Mouse (Mus musculus): Measurements from ENCODE around the gene Krt75.

Krt75 gene

GRCm38 (mm10) chr15:101573796-101574345 is at the start of gene Krt75:
Gene Krt75, minus strand, starts transcription at chr15:101573904.
- no peak for DNase-seq (ENCODE audit: low read depth)

- peak; percentile 11 for DNase-seq (ENCODE audit: low read depth)
Measured at GRCm38 (mm10) chr15:101599123-101599522, 25.4 kb upstream of the Krt75 start.

- no peak for DNase-seq (ENCODE audit: low read depth)
Measured at GRCm38 (mm10) chr15:101588216-101588615, 14.5 kb upstream of the Krt75 start.

- DNase-seq (ENCODE audit: low read depth), result no peak
Measured at GRCm38 (mm10) chr15:101584456-101584855, 10.8 kb upstream of the Krt75 start.

- DNase-seq (ENCODE audit: low read depth), result no peak
Measured at GRCm38 (mm10) chr15:101583211-101583965, 9.7 kb upstream of the Krt75 start.

GRCm38 (mm10) chr15:101581701-101582100 is 8.0 kb upstream of the Krt75 start:
- no peak for DNase-seq (ENCODE audit: low read depth)

GRCm38 (mm10) chr15:101575506-101575905 is 1.8 kb upstream of the Krt75 start:
- DNase-seq (ENCODE audit: low read depth), result no peak

GRCm38 (mm10) chr15:101567780-101568179 is 5.9 kb downstream of the Krt75 start:
- no peak for DNase-seq (ENCODE audit: low read depth)

- DNase-seq (ENCODE audit: low read depth), result no peak
Measured at GRCm38 (mm10) chr15:101562850-101563249, 10.9 kb downstream of the Krt75 start, which contains the start of gene Krt90. Gene Krt90, minus strand, starts transcription at chr15:101562950.

- DNase-seq (ENCODE audit: low read depth), result no peak
Measured at GRCm38 (mm10) chr15:101558034-101558646, 15.6 kb downstream of the Krt75 start.

GRCm38 (mm10) chr15:101553169-101553568 is 20.5 kb downstream of the Krt75 start:
- no peak for DNase-seq (ENCODE audit: low read depth)

- DNase-seq (ENCODE audit: low read depth), result no peak
Measured at GRCm38 (mm10) chr15:101552188-101552587, 21.5 kb downstream of the Krt75 start.

GRCm38 (mm10) chr15:101550567-101550966 is 23.1 kb downstream of the Krt75 start, which contains the start of gene Krt82:
Gene Krt82, minus strand, starts transcription at chr15:101550667.
- no peak for DNase-seq (ENCODE audit: low read depth)

GRCm38 (mm10) chr15:101544478-101544877 is 29.2 kb downstream of the Krt75 start:
- DNase-seq (ENCODE audit: low read depth), result no peak

GRCm38 (mm10) chr15:101542543-101542942 is 31.2 kb downstream of the Krt75 start:
- no peak for DNase-seq (ENCODE audit: low read depth)

GRCm38 (mm10) chr15:101538580-101538900 is 35.2 kb downstream of the Krt75 start:
- DNase-seq (ENCODE audit: low read depth), result no peak

GRCm38 (mm10) chr15:101537864-101538579 is 35.7 kb downstream of the Krt75 start:
- peak; percentile 21 for DNase-seq (ENCODE audit: low read depth)

GRCm38 (mm10) chr15:101536054-101536850 is 37.5 kb downstream of the Krt75 start:
- peak; percentile 36 for DNase-seq (ENCODE audit: low read depth)

- DNase-seq (ENCODE audit: low read depth), result no peak
Measured at GRCm38 (mm10) chr15:101532720-101533119, 41.0 kb downstream of the Krt75 start, which contains the start of gene Krt84. Gene Krt84, minus strand, starts transcription at chr15:101532820.

- DNase-seq (ENCODE audit: low read depth), result no peak
Measured at GRCm38 (mm10) chr15:101522556-101523232, 51.0 kb downstream of the Krt75 start.

- DNase-seq (ENCODE audit: low read depth), result peak; percentile 92
Measured at GRCm38 (mm10) chr15:101519792-101520191, 53.9 kb downstream of the Krt75 start.
